Mouse (Mus musculus): ENCODE data around the gene Esr1.

Esr1 gene

GRCm38 (mm10) chr10:4620596-4621504 is 9.5 kb downstream of the Esr1 start:
- DNase-seq: peak; percentile 33

GRCm38 (mm10) chr10:4621505-4621815 is 10.1 kb downstream of the Esr1 start:
- DNase-seq: no peak

DNA sequence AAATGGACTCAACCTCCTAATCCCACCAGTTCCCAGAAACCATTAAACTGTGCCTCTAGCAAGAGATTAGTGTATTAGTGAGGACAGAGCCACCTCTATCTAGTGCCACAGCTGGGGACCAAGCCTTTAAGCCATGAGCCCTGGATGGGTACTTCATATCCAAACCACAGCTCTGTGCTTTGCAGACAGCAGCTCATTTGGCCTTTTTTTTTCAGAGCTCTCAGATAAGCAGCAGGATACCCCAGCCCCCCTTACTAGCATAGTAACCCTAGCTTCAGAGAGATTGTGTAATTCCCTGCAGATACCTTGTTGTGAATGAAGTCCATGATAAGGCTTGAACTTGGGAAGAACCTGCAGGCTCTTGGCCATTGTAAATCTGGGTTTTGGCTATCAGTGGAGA is 11.9 kb downstream of the Esr1 start:
- DNase-seq: no peak

- no peak for DNase-seq
Observed at GRCm38 (mm10) chr10:4624581-4624980, 13.2 kb downstream of the Esr1 start.

GRCm38 (mm10) chr10:4625300-4625699 is 13.9 kb downstream of the Esr1 start:
- DNase-seq: no peak

DNA sequence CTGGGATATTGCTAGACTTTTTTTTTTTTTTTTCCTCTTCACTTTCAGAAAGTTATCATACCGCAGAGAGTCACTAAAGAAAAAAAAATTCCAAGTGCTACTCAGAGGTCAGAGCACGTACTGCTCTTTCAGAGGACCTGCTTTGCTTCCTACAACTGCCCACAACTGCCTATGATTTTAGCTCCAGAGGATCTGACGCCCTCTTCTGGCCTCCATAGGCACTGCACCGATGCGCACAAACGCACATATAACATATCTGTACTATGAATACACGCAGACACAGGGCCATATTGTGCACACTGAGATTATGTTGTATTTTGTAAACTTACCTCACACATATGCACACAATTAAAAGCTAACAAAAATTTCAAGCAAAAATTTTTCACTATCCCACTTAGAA is 15.0 kb downstream of the Esr1 start:
- peak; percentile 54 for DNase-seq

DNA sequence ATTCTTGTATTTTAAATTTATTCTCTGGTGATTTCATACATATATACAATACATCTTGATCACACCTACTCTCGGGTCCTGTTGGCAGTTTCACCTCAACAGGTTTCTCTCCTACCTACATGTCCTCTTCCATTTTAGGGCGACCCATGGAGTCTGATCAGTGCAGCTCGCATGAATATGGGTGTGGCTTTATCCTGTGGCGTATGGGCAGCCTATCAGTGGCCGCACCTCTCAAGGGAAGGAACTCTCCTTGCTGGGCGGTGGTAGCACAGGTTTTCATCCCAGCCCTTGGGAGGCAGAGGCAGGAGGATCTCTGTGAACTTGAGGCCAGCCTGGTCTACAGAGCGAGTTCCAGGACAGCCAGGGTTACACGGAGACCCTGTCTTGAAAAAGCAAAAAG is 15.6 kb downstream of the Esr1 start:
- DNase-seq: no peak

- DNase-seq: no peak
Observed at GRCm38 (mm10) chr10:4627415-4627814, 16.0 kb downstream of the Esr1 start.

GRCm38 (mm10) chr10:4629314-4629713 is 17.9 kb downstream of the Esr1 start:
- no peak for DNase-seq

DNA sequence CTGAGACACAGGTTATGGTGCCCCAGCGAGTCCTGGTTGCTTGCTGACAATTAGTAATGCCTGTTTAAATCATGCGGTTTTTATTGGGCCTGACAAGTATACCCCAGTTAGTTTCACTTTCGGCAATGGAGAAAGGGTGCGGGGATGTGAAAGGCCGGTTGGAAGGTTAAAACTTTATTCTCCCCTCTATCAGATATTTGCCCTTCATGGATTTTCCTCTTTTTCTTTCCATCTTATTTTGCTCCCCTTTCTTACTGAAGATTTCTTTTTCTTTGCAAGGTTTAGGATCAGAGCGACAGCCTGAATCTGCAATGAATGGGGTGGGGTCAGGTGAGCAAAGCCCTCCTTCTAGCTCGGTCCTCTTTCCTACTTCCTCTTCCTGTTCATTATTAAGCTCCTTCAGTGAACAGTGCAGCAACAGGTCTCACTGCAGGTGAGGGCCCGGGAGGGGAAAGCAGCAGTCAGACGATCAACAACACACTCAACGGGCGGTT is 20.9 kb downstream of the Esr1 start:
- DNase-seq: peak; percentile 22

- DNase-seq: no peak
Observed at GRCm38 (mm10) chr10:4633287-4634030, 22.1 kb downstream of the Esr1 start.

- DNase-seq: no peak
Observed at GRCm38 (mm10) chr10:4635740-4636139, 24.3 kb downstream of the Esr1 start.

DNA sequence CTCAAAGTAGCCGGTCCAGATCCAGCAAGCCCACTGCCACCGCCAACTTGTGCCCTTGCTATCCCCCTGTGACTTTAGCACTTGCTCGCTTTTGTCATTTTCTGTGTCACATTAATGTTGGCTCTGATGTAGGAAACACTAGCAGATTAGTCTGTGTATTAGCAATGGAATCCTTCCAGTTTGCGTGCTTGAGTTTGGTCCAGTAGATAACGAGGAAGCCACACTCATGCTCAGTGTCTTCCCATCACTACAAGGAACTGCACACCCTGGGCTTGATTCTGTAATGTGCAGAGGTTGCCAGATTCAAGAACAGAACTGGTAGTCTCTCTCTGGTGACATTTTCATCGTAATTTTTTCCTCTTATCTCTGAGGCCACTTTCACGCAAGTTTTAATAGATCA is 34.7 kb downstream of the Esr1 start:
- no peak for DNase-seq

GRCm38 (mm10) chr10:4646851-4647250 is 35.5 kb downstream of the Esr1 start:
- no peak for DNase-seq

- DNase-seq: no peak
Observed at GRCm38 (mm10) chr10:4665380-4665779, 54.0 kb downstream of the Esr1 start.

GRCm38 (mm10) chr10:4667006-4667405 is 55.6 kb downstream of the Esr1 start:
- DNase-seq: no peak

- DNase-seq: no peak
Observed at GRCm38 (mm10) chr10:4670053-4670452, 58.7 kb downstream of the Esr1 start.

DNA sequence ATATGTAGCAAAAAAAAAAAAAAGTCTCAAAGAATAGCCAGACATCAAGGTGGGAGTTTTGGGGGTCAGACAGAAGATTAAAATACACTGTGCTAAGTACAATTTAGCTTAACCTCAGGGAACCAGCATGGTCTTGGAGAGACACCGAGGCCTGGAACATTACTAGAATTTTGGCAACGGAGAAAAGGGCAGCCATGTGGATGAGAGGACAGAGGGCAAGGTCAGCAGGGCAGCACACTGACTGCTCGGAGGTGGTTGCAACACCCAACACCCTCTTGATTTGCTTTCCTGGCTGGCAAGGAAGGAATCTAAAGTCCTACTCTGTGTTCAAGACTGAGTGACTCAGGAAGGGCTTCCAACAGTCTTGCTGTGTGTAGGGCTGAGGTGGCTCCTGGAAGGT is 60.5 kb downstream of the Esr1 start:
- DNase-seq: no peak

GRCm38 (mm10) chr10:4673311-4673816 is 62.0 kb downstream of the Esr1 start:
- no peak for DNase-seq

GRCm38 (mm10) chr10:4674983-4675592 is 63.7 kb downstream of the Esr1 start:
- peak; percentile 40 for DNase-seq

DNA sequence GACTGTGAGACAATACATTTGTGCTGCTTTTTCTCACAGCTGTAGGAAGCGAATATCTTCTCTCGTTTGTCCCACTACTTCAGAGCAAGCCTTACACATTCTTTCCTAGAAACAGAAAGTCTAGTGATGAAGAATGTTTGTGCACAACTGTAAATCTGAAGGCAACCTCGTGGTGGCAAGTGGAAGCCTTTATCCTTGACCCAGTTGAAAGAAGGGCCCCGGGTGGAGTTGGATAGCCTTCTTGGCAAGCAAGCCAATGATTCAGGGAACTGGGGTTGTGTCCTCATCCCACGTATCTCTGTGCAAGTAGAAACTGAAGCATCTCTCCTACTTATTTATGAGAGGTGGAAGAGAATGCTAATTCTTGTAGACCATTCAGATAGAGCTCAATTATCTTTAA is 71.7 kb downstream of the Esr1 start:
- no peak for DNase-seq

DNA sequence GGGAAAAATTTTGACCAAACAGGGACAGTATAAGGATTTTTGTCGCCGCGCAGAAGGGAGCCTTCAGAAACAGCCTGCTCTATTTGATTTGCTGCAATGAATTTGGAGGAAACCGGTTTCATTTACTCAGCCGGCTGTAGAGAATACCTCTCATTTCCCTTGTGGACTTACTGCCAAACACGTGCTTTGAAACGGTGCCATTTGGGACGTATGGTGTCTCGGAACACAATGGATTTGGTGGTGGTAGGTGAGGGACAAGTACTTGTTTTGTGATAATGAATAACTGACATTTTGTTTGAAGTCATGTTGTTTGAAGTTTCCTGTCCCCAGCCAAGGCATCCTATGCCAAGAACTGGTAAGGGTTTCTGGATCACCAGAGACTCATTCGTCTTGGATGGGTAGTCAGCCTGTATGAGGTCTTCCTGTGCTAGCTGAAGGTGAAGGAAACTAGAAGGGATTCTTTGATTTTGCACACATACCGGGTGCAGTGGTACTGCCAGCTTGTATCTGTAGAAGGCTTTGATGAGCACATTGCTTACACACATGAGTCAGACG is 72.4 kb downstream of the Esr1 start:
- no peak for DNase-seq

DNA sequence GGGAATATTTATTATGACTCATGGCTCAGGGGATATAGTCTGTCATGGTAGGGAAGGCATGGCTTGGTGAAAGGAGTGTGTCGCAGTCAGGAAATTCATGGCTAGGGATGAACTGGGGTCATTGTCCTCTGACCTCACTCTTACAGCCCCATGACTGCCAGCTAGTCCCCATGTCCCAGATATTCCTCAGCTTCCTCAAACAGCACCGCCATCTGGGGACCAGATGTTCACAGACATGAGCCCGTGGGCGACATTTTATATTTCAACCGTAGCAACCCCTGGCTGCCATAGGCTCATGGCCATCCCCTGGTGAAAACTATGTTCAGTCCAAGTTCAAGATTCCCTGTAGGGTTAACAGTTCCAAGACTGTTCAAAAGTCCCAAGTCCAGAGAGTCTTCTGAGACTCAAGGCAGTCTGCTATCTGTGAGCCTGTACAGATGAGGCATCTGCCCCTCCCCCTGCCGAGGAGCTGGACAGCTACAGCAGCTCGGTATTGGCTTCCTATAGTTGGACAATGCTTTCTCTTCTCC is 83.0 kb downstream of the Esr1 start:
- DNase-seq: no peak

Data from thymus, postnatal 4 days (tissue).